Mouse (Mus musculus): ENCODE data around the gene Mapk12. TPM values are rescaled to one million over a fixed set of nuclear protein-coding genes. Genes with fewer than 3 reads are reported as not detected.

Gene Mapk12
- total RNA-seq, 2 experiments from 2014 or later = 54.4 to 57.3 TPM

DNA sequence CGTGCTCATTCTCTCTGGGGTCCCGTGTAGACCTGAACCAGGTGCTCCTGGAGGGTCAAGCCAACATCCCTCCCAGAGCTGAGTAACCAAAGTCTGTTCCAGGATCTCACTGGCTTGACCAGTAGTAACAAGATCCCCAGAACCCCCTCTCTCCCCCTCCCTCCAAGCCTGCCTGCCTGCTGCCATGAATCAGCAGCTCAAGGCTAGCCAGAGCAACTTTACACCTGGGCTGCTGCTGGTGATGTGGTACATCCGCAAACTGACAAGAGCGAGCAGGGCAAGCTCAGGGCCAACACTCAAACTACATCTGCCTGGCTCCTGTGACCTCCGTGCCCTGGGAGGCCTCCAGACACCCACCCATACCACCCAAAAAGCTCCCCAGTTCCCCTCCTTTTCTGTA is 940 bp upstream of the Mapk12 start:
- no peak for DNase-seq (ENCODE audit: low spot score in 2 of 2)

DNA sequence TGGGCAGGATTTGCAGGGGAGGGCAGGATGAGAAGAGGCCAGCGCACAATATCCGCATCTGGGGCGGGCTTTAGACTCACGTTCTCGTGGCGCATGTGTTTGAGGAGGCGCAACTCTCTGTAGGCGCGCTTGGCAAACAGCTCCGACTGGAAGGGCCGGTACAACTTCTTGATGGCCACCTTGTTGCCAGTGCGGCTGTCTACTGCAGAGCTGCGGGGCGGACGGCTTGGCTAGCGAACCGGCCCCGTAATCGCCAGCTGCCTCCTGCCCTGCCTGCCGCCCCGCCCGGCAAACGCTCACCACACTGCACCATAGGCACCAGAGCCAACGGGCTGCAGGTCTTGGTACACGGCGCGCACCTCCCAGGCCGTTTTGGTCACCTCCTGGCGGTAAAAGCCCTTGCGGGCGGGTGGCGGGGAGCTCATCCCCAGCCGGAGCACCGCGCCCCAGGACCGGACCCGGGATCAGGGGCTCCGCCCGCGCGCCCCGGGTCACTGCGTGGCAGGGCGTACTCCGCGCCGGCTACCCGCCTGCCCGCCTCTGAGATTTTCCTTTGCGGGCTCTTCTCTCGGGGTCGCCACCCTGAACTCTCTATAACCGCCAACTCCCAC is 350 bp downstream of the Mapk12 start:
- peak in 1 of 2 experiments; percentile 57 for DNase-seq (ENCODE audit: low spot score in 2 of 2)

DNA sequence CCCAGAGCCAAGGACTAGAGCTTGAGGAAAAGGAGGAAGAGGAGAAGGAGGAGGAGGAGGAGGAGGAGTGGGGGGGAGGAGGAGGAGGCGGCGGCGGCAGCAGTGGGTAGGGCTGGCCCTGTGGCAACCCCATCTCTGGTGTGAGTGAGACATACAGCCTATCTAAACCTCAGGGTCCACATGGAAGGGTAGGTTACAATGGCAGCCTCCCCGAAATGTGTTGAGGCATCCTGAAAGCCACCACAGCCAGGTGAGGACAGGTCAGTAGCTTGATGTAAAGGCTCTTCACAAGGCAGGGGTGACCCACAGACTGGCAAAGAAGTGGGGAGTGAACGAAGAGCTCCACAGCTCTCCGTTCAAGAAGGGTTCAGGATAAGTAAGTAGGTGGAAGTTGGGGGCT is 2.0 kb downstream of the Mapk12 start:
- DNase-seq (ENCODE audit: low spot score in 2 of 2) = no peak

DNA sequence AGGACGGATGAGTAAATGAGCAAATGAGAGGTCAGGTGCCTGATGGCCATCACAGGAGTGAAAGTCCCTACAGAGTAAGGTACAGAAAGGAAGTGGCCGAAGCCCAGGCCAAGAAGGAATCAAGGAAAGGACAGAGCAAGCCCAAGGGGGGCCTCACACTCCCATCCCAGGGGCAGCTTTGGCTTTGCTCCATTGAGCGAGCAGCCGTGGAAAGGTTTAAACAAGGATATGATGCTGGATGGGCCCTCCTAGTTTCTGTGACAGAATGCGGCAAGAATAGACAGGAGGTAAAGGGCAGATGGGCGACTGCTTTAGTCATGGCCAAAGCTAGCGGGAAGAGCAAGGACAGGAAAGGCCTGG is 2.5 kb downstream of the Mapk12 start:
- DNase-seq (ENCODE audit: low spot score in 2 of 2) = no peak

DNA sequence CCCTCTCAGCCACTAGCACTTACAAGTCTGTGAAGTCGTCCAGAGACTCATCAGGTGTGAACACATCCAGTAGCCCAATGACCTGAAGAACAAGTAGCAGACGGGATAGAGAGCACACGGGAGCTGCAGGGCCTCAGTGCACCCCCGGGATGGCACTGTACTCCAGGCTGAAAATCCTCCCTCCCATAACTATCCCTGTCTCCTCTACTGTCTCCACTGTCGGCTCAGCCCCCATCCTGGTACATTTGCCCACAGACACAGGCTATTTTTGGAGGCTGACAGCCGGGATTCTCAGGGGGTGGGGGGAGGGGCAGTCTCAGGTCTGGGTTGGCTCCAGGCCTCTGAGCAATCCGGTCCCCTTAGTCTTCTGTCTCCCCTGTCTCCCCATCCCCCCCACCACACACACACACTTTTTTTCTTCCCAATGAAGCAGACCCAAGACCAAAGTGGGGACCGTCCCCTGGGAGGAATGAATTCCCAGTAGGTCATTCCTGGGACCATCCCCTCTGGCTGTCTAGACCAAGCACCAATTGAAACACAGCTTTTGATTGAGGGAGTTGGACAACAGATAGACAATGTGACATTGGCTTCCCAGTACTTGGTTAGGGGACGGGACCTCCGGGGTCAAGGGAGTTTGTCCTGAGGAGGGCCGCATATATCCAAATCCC is 3.0 kb downstream of the Mapk12 start:
- DNase-seq (ENCODE audit: low spot score in 2 of 2) = no peak

DNA sequence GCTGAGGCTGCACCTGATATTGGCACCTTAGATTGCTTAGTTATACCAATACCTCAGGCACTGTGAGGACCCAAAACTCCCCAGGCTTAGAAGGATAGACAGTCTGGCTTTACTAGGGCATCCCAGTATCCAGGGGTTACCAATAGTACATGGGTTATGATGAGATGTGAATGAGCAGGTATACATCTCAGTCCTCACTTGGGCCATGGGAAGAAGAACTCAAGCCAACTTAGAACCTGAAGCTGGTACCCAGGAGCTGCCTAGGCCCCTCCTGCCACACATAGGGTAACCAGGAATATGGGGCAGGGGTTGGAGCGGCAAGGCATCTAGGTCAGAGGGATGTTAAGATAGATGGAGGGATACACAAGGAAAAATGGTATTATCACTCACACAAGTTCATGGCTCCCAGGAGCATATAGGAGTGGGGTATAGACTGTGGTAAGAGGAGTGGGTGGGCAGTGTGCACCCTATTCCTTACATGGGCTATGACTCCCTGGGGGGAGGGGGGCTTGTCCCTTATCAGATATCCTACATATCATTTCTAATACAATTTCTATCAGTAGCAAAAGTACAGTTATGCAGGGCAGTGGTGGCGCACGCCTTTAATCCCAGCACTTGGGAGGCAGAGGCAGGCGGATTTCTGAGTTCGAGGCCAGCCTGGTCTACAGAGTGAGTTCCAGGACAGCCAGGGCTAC is 3.9 kb downstream of the Mapk12 start:
- DNase-seq (ENCODE audit: low spot score in 2 of 2) = no peak

DNA sequence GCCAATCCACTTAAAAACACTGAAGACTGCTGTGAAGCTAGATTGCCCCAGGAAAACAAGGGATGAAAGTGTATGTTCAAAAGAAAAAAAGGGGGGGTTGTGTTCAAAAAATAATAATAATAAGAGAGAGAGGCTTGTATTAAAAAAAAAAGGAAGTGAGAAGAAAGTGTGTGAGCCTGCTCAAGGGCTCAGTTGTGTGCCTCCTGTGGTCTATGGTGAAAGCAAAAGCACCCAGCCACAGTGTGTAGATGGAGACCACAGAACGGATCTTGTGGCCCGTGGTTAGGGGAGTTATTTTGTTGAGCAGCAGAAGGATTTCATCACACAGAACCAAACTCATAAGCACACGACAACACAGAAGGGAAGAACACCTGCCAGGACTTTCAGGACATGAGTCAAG is 9.2 kb downstream of the Mapk12 start:
- no peak for DNase-seq (ENCODE audit: low spot score in 2 of 2)

DNA sequence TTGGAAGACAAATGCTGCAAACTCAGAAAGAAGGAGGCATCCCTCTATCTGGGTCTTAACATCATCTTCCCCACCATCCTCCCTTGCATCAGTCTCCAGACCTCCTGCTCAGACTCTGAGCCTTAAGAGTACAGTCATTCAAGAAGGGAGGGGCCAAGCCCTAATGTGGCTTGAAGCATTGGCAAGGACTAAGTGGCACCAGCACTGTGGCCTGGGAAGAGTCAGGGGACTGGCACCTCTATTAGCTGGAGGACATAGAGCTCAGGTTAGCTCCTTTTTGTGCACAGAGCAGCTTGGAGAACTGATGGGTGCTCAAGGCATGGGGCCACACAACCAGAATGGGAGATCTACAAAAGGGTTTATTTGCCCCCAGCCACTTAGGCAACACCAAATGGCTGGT is 10.3 kb downstream of the Mapk12 start:
- no peak for DNase-seq (ENCODE audit: low spot score in 2 of 2)

DNA sequence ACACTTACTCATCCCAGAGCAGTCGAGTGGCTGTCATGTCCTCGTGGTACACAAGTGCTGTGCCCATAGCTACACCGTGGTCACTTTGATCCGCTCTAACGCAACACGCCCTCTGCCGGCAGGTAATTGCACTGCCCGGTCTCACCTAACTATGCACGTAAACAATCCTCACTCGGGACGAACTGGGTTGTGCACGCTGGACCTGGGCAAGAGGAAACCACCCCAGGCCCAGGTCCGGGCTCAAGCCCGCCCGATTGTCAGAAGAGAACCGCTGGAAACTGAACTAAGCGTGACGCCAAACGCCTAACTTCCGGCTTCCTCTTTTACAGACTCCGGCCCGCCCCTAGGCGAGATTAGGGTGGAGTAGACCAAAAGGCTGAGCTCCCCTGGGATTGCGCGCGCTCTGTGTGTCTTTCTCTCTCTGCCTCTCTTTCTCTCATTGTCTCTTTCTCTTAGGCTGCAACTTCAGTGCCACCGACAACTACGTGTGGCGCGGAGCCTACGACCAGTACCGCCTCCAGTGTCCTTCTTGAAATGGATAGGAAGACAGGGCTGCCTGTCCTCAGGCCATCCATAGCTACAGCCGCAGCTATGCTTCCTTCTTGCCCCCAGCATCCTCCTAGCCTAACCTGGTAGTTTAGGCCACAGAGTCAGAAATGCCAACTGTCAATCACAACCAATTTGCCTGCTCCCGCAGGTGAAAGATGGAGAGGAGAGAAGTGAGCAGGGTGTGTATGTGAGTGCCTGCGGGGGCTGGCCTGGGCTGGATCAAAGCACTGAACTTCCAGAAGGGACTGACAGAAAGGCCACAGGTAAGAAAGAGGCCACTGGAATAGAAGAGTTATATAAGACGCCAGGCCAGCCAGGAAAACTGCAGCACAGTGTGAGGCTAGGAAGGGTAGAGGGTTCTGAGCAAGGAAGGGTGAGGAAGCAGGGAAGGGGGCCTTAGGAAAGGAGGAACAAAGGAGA is 11.8 kb downstream of the Mapk12 start, which contains the start of gene Hdac10:
Hdac10 (minus strand) TSS at position 319 of the 969 bp plus-strand sequence.
- DNase-seq (ENCODE audit: low spot score in 2 of 2) = peak; percentile 57 to 85

DNA sequence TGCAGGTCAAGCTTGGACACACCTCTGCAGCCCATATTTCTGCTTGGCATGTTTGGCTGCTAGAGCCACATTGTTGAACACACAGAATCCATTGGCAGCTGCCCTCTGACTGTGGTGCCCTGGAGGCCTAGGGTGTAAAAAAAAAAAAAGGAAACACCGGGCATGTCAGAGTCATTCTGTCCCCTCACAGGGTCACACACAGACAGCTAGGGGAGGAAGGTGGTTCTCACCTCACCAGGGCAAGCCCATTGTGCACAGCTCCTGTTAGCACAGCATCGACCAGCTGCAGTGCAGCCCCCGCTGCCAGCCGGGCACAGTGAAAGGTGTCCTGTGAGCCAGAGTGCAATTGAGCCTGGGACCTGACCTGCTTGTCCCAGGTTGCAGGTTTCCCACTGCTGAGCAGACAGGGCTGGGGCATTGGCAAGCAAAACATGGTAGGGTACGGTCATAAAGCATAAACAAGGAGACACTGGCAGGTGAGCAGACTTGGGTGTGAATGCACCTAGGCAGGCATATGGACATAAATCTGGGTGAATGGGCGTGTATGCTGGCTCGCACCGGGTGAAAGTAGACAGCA is 13.1 kb downstream of the Mapk12 start:
- no peak for DNase-seq (ENCODE audit: low spot score in 2 of 2)

DNA sequence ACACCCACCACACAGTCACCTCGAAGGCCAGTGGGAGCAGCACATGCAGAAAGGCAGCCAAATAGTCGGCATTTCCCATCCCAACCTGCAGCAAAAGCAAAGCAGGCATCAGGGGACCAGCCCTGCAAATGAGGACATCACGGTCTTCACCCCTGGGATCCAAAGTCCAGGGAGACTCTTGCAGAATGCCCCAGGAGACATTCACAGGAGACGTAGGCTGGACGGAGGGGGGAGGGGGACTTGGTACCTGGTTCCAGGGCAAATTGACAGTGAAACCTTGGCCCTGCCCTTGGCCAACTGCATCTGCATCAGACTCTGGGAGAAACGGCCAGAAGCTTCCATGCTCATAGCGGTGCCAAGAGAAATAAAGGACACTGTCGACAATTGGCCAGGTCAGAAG is 13.9 kb downstream of the Mapk12 start:
- no peak for DNase-seq (ENCODE audit: low spot score in 2 of 2)

DNA sequence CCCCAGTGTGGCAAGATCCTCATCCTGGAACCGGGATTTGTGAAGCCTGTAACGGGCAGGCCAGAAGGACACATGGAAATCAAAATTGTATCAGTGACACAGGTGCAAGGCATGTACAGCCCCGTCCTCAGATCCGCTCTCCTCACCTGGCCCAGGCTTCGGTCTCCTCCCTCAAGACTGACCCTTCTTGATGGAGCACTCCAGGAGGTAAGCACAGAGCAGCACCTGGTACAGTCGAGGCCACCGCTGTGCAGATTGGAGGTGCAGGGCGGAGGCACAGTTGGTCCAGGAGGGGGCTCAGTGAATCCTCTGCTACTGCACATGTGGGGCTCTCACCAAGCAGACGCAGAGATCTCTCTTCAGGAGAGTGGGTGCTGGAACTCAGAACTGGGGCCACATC is 15.2 kb downstream of the Mapk12 start:
- DNase-seq (ENCODE audit: low spot score in 2 of 2) = no peak

DNA sequence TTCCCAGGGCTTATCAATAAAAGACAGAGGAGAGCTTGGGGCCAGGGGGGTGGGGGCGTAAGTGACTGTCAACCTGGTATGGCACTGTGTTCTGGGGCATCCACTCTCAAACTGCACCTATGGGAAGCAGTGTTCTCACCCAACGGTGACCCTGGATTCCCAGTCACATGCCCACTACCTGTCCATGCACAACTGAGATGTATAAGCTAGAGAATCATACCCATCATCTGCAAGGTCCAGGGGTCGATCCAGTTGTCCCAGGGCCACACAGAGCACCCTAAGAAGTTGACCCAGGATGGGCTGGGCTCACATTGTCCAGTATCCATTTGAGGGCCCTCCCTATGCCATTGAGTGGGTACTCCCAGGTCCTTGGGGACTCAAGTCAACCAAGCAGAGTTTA is 16.2 kb downstream of the Mapk12 start:
- no peak for DNase-seq (ENCODE audit: low spot score in 2 of 2)

DNA sequence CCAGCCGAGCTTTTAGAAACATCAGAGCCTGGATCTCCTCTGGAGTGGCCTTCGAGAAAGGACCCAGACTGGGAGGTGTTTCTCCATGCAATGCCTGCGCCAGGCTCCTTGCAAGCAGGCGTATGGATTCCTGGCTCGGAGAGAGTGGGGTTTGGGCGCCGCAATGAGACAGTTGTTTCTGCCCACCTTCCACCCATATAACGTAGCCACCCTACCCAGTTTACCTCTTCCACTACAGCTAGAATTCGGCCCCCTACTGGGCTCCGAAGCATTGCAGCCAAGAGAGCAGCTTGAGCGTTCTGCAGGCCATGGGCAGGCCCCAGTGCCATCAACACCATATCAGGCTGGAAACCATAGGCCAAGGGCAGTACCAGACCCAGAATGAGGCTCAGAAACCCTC is 16.9 kb downstream of the Mapk12 start:
- DNase-seq (ENCODE audit: low spot score in 2 of 2) = peak in 1 of 2 experiments; percentile 39

DNA sequence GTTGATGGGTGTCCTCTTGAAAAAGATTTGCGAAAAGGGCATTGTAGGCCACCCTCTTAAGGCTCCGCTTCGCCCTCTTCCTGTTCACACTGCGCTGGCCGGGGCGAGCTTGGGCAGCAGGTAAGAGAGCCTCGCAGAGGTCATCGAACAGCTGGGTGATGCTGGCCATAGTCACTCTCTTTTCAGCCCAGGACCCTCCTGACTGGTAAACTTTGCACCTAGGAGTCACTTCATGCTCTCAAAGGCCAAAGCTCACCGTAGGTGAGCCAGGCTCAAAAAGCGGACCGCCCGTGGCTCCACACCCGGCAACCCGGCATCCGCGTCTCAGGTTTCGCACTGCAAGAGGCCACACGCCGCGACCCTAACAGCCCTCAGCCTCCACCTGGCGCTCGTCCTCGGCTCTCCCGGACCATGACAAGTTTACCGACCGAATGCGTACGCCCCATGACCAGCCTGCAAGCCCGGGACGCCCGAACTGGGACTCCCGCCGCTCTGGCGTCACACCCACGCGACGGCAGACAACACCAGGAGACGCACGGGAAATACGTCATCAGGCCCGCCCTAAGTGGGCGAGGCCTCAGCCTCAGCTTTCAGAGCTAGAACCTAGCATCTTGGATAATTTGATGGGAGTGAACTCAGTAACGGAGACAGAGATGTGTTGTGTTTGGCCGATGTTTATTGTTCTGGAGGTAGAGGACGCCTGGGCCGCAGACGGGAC is 17.7 kb downstream of the Mapk12 start, which contains the start of gene Tubgcp6:
Tubgcp6 (minus strand) TSS at position 464 of the 718 bp plus-strand sequence.
- DNase-seq (ENCODE audit: low spot score in 2 of 2) = peak; percentile 87 to 94

DNA sequence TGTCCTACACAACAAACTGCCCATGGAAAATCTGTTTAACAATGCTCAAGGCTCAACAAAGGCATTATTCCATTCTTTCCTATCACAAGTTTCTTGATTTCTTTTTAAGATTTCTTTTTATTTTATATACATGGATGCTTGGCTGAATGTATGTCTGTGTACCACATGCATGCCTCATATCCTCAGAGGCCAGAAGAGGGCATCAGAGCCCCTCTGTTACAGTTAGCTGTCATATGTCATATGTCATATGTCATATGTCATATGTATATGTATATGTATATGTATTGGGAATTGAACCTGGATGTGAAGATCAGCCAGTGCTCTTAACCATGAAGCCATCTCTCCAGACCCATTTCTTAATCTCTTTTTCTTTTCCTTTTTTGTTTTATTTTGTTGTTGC is 22.5 kb downstream of the Mapk12 start:
- DNase-seq (ENCODE audit: low spot score in 2 of 2) = no peak

DNA sequence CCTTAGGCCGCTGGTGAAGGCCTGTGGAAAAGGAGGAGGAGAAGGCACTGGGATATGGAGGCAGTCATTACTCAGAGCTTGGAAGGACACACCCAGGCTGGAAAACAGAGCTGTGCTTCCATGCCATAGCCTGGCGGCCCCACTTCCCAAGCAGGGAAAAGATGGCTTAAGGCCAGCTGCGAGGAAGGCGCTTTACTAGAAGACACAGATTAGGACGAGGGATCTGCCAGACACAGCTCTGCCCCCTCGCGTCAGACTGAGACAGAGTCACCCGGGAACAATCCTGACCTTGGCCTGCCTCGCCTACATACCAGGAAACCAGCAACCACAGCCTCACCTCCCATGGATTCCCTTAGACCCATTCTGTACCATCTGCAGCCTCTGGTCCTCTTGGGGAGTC is 30.4 kb downstream of the Mapk12 start:
- DNase-seq (ENCODE audit: low spot score in 2 of 2) = no peak

DNA sequence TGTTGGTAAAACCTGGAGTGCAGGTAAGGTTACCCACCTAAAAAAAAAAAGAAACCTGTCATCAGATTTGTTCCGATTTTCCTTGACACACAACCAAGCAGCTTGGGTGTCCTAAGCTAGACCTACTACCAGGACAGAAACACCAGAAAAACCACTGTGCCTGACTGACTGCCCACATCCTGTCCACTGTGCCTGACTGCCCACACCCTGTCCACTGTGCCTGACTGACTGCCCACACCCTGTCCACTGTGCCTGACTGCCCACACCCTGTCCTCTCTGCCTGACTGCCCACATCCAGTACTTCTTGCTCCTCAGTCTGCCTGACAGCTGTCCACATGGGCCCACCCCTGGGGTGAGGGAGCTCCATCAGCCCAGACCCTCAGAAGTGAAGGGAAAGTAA is 33.5 kb downstream of the Mapk12 start:
- DNase-seq (ENCODE audit: low spot score in 2 of 2) = no peak

DNA sequence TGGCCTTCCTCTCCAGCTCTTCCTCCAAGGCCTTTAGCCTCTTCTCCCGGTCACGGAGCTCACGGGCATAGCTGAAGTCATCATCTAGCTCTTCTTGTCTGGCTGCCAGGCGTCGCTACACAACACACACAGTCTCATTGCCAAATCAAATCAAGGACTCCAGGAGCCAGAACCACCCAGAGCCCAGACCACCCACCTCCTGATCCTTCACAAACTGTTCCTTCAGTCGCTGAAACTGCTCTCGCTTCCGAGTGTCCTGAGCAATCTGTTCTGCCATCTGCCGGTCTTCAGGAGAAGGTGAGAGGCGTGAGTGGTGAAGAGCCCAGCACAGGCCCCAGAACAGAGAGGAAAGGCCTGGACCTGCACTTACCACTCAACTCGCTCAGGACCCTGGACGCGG is 34.4 kb downstream of the Mapk12 start:
- no peak for DNase-seq (ENCODE audit: low spot score in 2 of 2)

DNA sequence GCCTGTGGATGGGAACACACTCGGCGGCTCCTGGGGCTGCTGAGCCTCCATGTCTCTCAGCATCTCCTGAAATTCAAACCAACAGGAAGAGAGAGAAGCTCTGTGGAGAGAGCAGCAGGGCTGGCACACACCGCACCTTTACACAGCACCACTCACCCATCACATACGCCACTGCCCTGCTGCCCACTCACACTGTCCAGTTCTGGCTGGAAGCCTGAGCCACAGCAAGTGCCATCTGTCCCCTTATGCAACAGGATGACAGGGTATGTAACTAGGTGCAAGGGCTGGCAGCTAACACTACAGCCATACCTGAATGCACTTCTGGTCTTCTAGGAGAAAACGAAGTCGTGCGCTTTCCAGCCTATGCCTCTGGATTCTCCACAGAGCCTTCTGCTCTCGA is 36.1 kb downstream of the Mapk12 start:
- DNase-seq (ENCODE audit: low spot score in 2 of 2) = no peak

Data from gastrocnemius, postnatal 4 days (tissue).